ENCODE assay signal across 8 mouse cellular contexts in the genomic region with DNA sequence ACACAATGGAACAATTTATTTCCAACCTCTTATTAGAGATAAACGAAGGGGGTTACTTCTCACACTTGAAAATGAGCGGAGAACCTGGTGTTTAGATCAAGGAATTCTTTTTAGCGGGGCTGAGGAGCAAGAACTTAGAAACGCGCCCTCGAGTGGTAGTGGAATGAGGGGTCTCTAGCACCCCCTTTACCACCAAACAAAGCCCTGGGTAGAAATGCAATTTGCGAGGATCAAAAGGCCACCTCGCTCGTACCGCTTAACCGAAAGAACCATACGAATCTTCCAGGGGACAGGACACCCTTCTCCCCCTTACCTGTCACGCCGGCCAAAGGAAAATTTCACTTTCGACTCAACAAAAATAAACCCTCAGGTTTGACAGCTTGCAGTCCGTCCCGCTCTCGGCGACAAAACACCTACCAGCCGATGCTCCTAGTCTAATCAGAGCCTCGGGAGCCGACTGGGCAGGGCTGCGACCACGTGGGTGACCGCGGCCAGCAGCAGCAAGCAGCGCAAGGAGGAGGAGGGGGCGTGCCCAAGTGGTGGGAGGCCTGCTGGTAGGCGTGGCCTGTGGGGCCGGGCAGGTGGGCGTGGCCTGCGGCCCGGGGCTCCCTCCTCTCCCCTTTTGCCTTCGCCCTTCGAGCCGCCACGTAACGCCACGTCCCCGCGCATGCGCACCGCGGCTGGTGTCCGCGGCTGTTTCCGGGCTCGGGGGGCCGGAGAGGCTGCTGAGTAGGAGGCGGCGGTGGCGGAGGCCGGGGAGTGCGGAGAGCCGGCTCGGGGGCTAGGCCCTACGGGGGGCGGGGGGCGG. TPM values are rescaled to one million over a fixed set of nuclear protein-coding genes. Genes with fewer than 3 reads are reported as not detected.
DNase-seq lines count a peak whose midpoint lies in the region; ATAC-seq and TF ChIP-seq lines count a peak whose summit lies in the region.

A gene (plus strand): TSS at position 700 of the 808 bp plus-strand sequence.

- peaks cover 9% of the 10 kb centered on the region for H3K4me1 ChIP-seq in ES-Bruce4 (ENCODE audit: control insufficient read depth, insufficient read depth, low read length)
- peaks cover 31% of the 10 kb centered on the region for H3K4me1 ChIP-seq in forebrain, embryonic 13.5 days
- peaks cover 36% of the 10 kb centered on the region for H3K4me1 ChIP-seq in liver, postnatal 0 days (ENCODE audit: insufficient read depth)
- H3K4me1 ChIP-seq in neural tube, embryonic 14.5 days (ENCODE audit: control insufficient read depth, insufficient read depth, low read length), result peaks cover 21% of the 10 kb centered on the region

- H3K27ac ChIP-seq in ES-Bruce4 (ENCODE audit: insufficient read depth, low read length), result no peak within 1 kb of the TSS
- peak within 1 kb of the TSS; percentile 46 for H3K27ac ChIP-seq in forebrain, embryonic 13.5 days
- peak within 1 kb of the TSS; percentile 98 for H3K27ac ChIP-seq in liver, postnatal 0 days (ENCODE audit: low read depth)
- H3K27ac ChIP-seq in neural tube, embryonic 14.5 days (ENCODE audit: low read depth, low read length), result peak within 1 kb of the TSS; percentile 88

- no peaks in the 10 kb centered on the region for H3K9me3 ChIP-seq in ES-Bruce4 (replicated peaks; ENCODE audit: control insufficient read depth, insufficient read depth, low read length, poor library complexity, severe bottlenecking)
- no peaks in the 10 kb centered on the region for H3K9me3 ChIP-seq in forebrain, embryonic 13.5 days (replicated peaks)
- H3K9me3 ChIP-seq in liver, postnatal 0 days (ENCODE audit: low read length), result no peaks in the 10 kb centered on the region
- H3K9me3 ChIP-seq in neural tube, embryonic 14.5 days (ENCODE audit: control insufficient read depth, low read length), result no peaks in the 10 kb centered on the region

- ATAC-seq in cerebellum, adult (ENCODE audit: insufficient number of reproducible peaks, low FRiP score, low TSS enrichment), result peak; percentile 91
- peak; percentile 97 for ATAC-seq in forebrain, embryonic 13.5 days
- ATAC-seq in liver, postnatal 0 days, result peak; percentile 91
- ATAC-seq in neural tube, embryonic 14.5 days (ENCODE audit: low read depth), result peak; percentile 97

- peak; percentile 16 for TF ChIP-seq POLR2A in ES-Bruce4 (IDR thresholded peaks at IDR 0.05; ENCODE audit: insufficient read depth, low read length)

- no peaks in the 10 kb centered on the region for H3K27me3 ChIP-seq in ES-Bruce4 (ENCODE audit: control insufficient read depth, insufficient read depth, low read length, poor library complexity, severe bottlenecking)
- H3K27me3 ChIP-seq in forebrain, embryonic 13.5 days, result no peaks in the 10 kb centered on the region
- no peaks in the 10 kb centered on the region for H3K27me3 ChIP-seq in liver, postnatal 0 days (ENCODE audit: insufficient read depth, low read length)
- H3K27me3 ChIP-seq in neural tube, embryonic 14.5 days (ENCODE audit: control insufficient read depth, insufficient read depth, low read length), result no peaks in the 10 kb centered on the region

- under 1% methylated on average over 51 of the region's 59 CpGs for WGBS in forebrain, embryonic 13.5 days
- 2% methylated on average over 57 of the region's 59 CpGs for WGBS in large intestine, adult 2 months
- 1% methylated on average over 56 of the region's 59 CpGs for WGBS in liver, postnatal 0 days (ENCODE audit: insufficient replicate concordance)
- 1% methylated on average over 45 of the region's 59 CpGs for WGBS in neural tube, embryonic 14.5 days

- peak within 1 kb of the TSS; percentile 81 for H3K4me2 ChIP-seq in forebrain, embryonic 13.5 days
- peak within 1 kb of the TSS; percentile 97 for H3K4me2 ChIP-seq in liver, postnatal 0 days (ENCODE audit: low read depth, low read length)
- H3K4me2 ChIP-seq in neural tube, embryonic 14.5 days (ENCODE audit: low read depth, low read length), result peak within 1 kb of the TSS; percentile 83

- intact Hi-C loops in heart, postnatal 10 days (cut with DNase I), result loop anchor here (10.0 kb wide), 1 partner anchor 257 kb away; no protein-coding TSS in a partner anchor

- peak; percentile 99 for DNase-seq in heart, postnatal 10 days
- peak; percentile 82 for DNase-seq in large intestine, adult 2 months (ENCODE audit: low read depth, low spot score)
- peak; percentile 100 for DNase-seq in liver, postnatal 0 days
- peak; percentile 100 for DNase-seq in testis, postnatal 10 days (ENCODE audit: low spot score)

- H3K9ac ChIP-seq in ES-Bruce4 (ENCODE audit: low read depth, poor library complexity, severe bottlenecking), result peak within 1 kb of the TSS; percentile 89
- H3K9ac ChIP-seq in forebrain, embryonic 13.5 days, result peak within 1 kb of the TSS; percentile 87
- H3K9ac ChIP-seq in liver, postnatal 0 days (replicated peaks), result peak within 1 kb of the TSS; percentile 97
- H3K9ac ChIP-seq in neural tube, embryonic 14.5 days (replicated peaks; ENCODE audit: low read depth, low read length), result peak within 1 kb of the TSS; percentile 72

- 0 out of 2 replicates have a peak, but pooled peaks have one; percentile 10 for TF ChIP-seq EP300 in ES-Bruce4 (IDR thresholded peaks at IDR 0.05; ENCODE audit: insufficient read depth, low read depth, low read length)
- no peak for TF ChIP-seq EP300 in liver, postnatal 0 days (IDR thresholded peaks at IDR 0.05; ENCODE audit: low read depth)

- TF ChIP-seq CTCF in ES-Bruce4 (IDR thresholded peaks at IDR 0.05; ENCODE audit: low read depth, low read length), result no peak
- TF ChIP-seq CTCF in liver, postnatal 0 days (IDR thresholded peaks at IDR 0.05; ENCODE audit: low read depth), result no peak

- peak within 1 kb of the TSS; percentile 100 for H3K4me3 ChIP-seq in ES-Bruce4 (ENCODE audit: low read depth, low read length)
- peak within 1 kb of the TSS; percentile 65 for H3K4me3 ChIP-seq in forebrain, embryonic 13.5 days
- H3K4me3 ChIP-seq in liver, postnatal 0 days (ENCODE audit: low read depth, low read length), result peak within 1 kb of the TSS; percentile 95
- H3K4me3 ChIP-seq in neural tube, embryonic 14.5 days (ENCODE audit: low read depth, low read length), result peak within 1 kb of the TSS; percentile 71

- H3K36me3 ChIP-seq in ES-Bruce4 (ENCODE audit: control insufficient read depth, insufficient read depth, low read length, poor library complexity, severe bottlenecking), result no peaks in the 10 kb centered on the region
- H3K36me3 ChIP-seq in forebrain, embryonic 13.5 days (ENCODE audit: poor library complexity, severe bottlenecking), result 0 out of 2 replicates have a peak, but pooled peaks cover 7% of the 10 kb centered on the region
- no peaks in the 10 kb centered on the region for H3K36me3 ChIP-seq in liver, postnatal 0 days (replicated peaks; ENCODE audit: insufficient read depth, low read length)
- H3K36me3 ChIP-seq in neural tube, embryonic 14.5 days (ENCODE audit: control insufficient read depth, insufficient read depth, low read length), result no peaks in the 10 kb centered on the region

RNA-seq across cellular contexts. Expression of the gene that starts here (rescaled TPM):
- 66.0 and 72.8 TPM in 2 replicates for polyA plus RNA-seq in ES-Bruce4 (2011; ENCODE audit: insufficient read depth, insufficient read length, low read depth, missing spikeins)
- 42.6 and 43.9 TPM in 2 replicates for polyA plus RNA-seq in forebrain, embryonic 13.5 days (2015; fragmentation: Nextera tagmentation; extraction: Ambion mirVana)
- total RNA-seq in heart, postnatal 10 days (2021), result 10 to 100 TPM; 42.9 to 46.4 TPM
- polyA plus RNA-seq in large intestine, adult 2 months (2012; rRNA removed), result 23.8 and 41.7 TPM in 2 replicates
- 22.0 and 22.2 TPM in 2 replicates for polyA plus RNA-seq in liver, postnatal 0 days (2015; fragmentation: Nextera tagmentation; extraction: Ambion mirVana)
- polyA plus RNA-seq in neural tube, embryonic 14.5 days (2014; fragmentation: Nextera tagmentation; extraction: Ambion mirVana), result 31.7 and 36.3 TPM in 2 replicates
